8 mouse cellular contexts compared by ENCODE assay signal in the genomic region with DNA sequence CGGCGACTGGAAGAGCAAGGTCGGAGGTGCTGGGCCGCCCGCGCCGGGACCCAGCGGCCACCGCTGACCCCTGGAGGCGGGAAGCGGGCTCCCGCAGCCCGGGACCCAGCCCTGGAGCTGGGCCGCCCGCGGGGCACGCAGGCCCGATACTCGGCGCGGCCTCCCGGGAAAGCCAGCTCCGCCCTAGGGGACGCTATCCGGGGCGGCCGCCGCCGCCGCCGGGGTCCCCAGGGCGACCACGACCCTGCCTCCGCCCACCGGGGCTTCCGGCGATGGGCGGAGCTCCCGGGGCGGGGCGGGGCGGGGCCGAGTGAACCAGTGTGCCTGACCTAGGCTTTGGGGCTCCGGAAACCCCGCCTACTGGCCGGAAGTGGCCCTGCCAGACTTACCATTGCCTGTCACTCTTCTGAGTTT. TPM values are rescaled to one million over a fixed set of nuclear protein-coding genes. Genes with fewer than 3 reads are reported as not detected.
A peak's percentile ranks its signal among the peaks of the same experiment; 100 is the strongest.
DNase-seq lines count a peak whose midpoint lies in the region; ATAC-seq and TF ChIP-seq lines count a peak whose summit lies in the region.

No protein-coding gene starts in this region.

- ATAC-seq in hindbrain, postnatal 0 days = peak; percentile 97
- ATAC-seq in megakaryocyte progenitor cell, adult 5-6 weeks (replicated peaks; ENCODE audit: poor library complexity) = peak; percentile 89

- no peaks in the 10 kb centered on the region for H3K27me3 ChIP-seq in hindbrain, postnatal 0 days (ENCODE audit: insufficient read depth, low read length)

- no peak for TF ChIP-seq CTCF in cortical plate, adult 2 months (IDR thresholded peaks at IDR 0.05; ENCODE audit: extremely low read depth, insufficient read depth, low read length)
- TF ChIP-seq CTCF in hindbrain, postnatal 0 days (IDR thresholded peaks at IDR 0.05; ENCODE audit: low read depth) = peak; percentile 31; the same call in 1 of the 2 replicates

- peak overlapping the region; percentile 62 for H3K4me2 ChIP-seq in hindbrain, postnatal 0 days (ENCODE audit: low read depth, low read length)

- WGBS in hindbrain, postnatal 0 days = 0% methylated on average over 36 of the region's 46 CpGs

- peak; percentile 74 to 82 for DNase-seq in adrenal gland, adult 18-20 months (ENCODE audit: low spot score in 2 of 2)
- DNase-seq in gastrocnemius, adult 8-10 months (ENCODE audit: low spot score in 2 of 2) = peak; percentile 85 to 91
- peak; percentile 91 for DNase-seq in hindbrain, postnatal 0 days (ENCODE audit: low spot score)
- peak; percentile 39 to 87 for DNase-seq in left cerebral cortex, adult 8-10 months (ENCODE audit: low spot score in 2 of 2)
- DNase-seq in right cerebral cortex, postnatal 25 days = peak; percentile 78
- peak; percentile 94 for DNase-seq in yolk sac, embryonic 10.5 days (ENCODE audit: low spot score)

- peaks cover 5% of the 10 kb centered on the region for H3K4me1 ChIP-seq in cortical plate, adult 2 months (ENCODE audit: control insufficient read depth, insufficient read depth, low read length)
- no peaks in the 10 kb centered on the region for H3K4me1 ChIP-seq in hindbrain, postnatal 0 days (ENCODE audit: insufficient read depth, low read length)

- peak overlapping the region; percentile 89 for H3K4me3 ChIP-seq in cortical plate, adult 2 months (ENCODE audit: insufficient read depth, low read length)
- H3K4me3 ChIP-seq in hindbrain, postnatal 0 days (ENCODE audit: low read length) = peak overlapping the region; percentile 98

- peak overlapping the region; percentile 95 for H3K27ac ChIP-seq in cortical plate, adult 2 months (ENCODE audit: insufficient read depth, low read length)
- H3K27ac ChIP-seq in hindbrain, postnatal 0 days = peak overlapping the region; percentile 90

- TF ChIP-seq POLR2A in cortical plate, adult 2 months (IDR thresholded peaks at IDR 0.05; ENCODE audit: extremely low read depth, insufficient read depth, low read length) = no peak

- H3K36me3 ChIP-seq in hindbrain, postnatal 0 days (ENCODE audit: insufficient read depth, low read length) = peaks cover 10% of the 10 kb centered on the region; the same call in 1 of the 2 replicates

- H3K9me3 ChIP-seq in hindbrain, postnatal 0 days (ENCODE audit: low read length) = no peaks in the 10 kb centered on the region

- H3K9ac ChIP-seq in hindbrain, postnatal 0 days (replicated peaks; ENCODE audit: low read length) = peak overlapping the region; percentile 87

RNA-seq across cellular contexts. Expression of gene Tmbim7, which starts 3.3 kb away (rescaled TPM):
- not detected for total RNA-seq in adrenal gland, adult 18-20 months (2021)
- polyA plus RNA-seq in cortical plate, adult 2 months (2012; rRNA removed) = not detected in 2 replicates
- not detected for total RNA-seq in gastrocnemius, adult 8-10 months (2022)
- not detected in 2 replicates for total RNA-seq in hindbrain, postnatal 0 days (2014; rRNA removed)
- polyA plus RNA-seq in hindbrain, postnatal 0 days (2015; fragmentation: Nextera tagmentation; extraction: Ambion mirVana) = not detected in 2 replicates
- total RNA-seq in left cerebral cortex, adult 8-10 months (2022) = not detected
- not detected in 2 replicates for total RNA-seq in megakaryocyte progenitor cell, adult 5-6 weeks (2015)
- total RNA-seq in megakaryocyte progenitor cell, adult 5-6 weeks (2017) = 0.68 TPM in 1 of 2 replicates, not detected in the other

RNA-seq across cellular contexts. Expression of gene Gatad1, which starts 9.3 kb away (rescaled TPM):
- total RNA-seq in adrenal gland, adult 18-20 months (2021) = 100 to 1,000 TPM; 154 to 167 TPM
- polyA plus RNA-seq in cortical plate, adult 2 months (2012; rRNA removed) = 103 and 104 TPM in 2 replicates
- total RNA-seq in gastrocnemius, adult 8-10 months (2022) = 10 to 100 TPM; 76.7 to 91.0 (median 88.0) TPM
- 80.1 and 96.6 TPM in 2 replicates for total RNA-seq in hindbrain, postnatal 0 days (2014; rRNA removed)
- 84.2 and 87.8 TPM in 2 replicates for polyA plus RNA-seq in hindbrain, postnatal 0 days (2015; fragmentation: Nextera tagmentation; extraction: Ambion mirVana)
- total RNA-seq in left cerebral cortex, adult 8-10 months (2022) = 100 to 1,000 TPM; 121 to 133 (median 121) TPM
- total RNA-seq in megakaryocyte progenitor cell, adult 5-6 weeks (2015) = 112 and 131 TPM in 2 replicates
- total RNA-seq in megakaryocyte progenitor cell, adult 5-6 weeks (2017) = 179 and 200 TPM in 2 replicates

RNA-seq across cellular contexts. Expression of gene Rbm48, which starts 51.3 kb away (rescaled TPM):
- 10 to 100 TPM in 1 of 2 experiments, 1 to 10 TPM in 1; 7.6 to 10.8 TPM for total RNA-seq in adrenal gland, adult 18-20 months (2021)
- polyA plus RNA-seq in cortical plate, adult 2 months (2012; rRNA removed) = 11.0 and 12.7 TPM in 2 replicates
- total RNA-seq in gastrocnemius, adult 8-10 months (2022) = 1 to 10 TPM; 5.2 to 9.2 (median 7.6) TPM
- total RNA-seq in hindbrain, postnatal 0 days (2014; rRNA removed) = 16.4 and 19.8 TPM in 2 replicates
- 16.2 and 18.1 TPM in 2 replicates for polyA plus RNA-seq in hindbrain, postnatal 0 days (2015; fragmentation: Nextera tagmentation; extraction: Ambion mirVana)
- total RNA-seq in left cerebral cortex, adult 8-10 months (2022) = 10 to 100 TPM; 12.9 to 20.1 (median 14.8) TPM
- 13.0 and 15.4 TPM in 2 replicates for total RNA-seq in megakaryocyte progenitor cell, adult 5-6 weeks (2015)
- total RNA-seq in megakaryocyte progenitor cell, adult 5-6 weeks (2017) = 27.4 and 32.4 TPM in 2 replicates

RNA-seq across cellular contexts. Expression of gene Pex1, which starts 51.8 kb away (rescaled TPM):
- 10 to 100 TPM; 19.3 to 32.2 TPM for total RNA-seq in adrenal gland, adult 18-20 months (2021)
- polyA plus RNA-seq in cortical plate, adult 2 months (2012; rRNA removed) = 25.0 and 26.7 TPM in 2 replicates
- total RNA-seq in gastrocnemius, adult 8-10 months (2022) = 1 to 10 TPM; 4.6 to 8.1 (median 7.1) TPM
- total RNA-seq in hindbrain, postnatal 0 days (2014; rRNA removed) = 15.1 and 15.5 TPM in 2 replicates
- polyA plus RNA-seq in hindbrain, postnatal 0 days (2015; fragmentation: Nextera tagmentation; extraction: Ambion mirVana) = 20.6 and 21.5 TPM in 2 replicates
- 10 to 100 TPM; 21.3 to 31.4 (median 24.3) TPM for total RNA-seq in left cerebral cortex, adult 8-10 months (2022)
- 18.6 and 34.9 TPM in 2 replicates for total RNA-seq in megakaryocyte progenitor cell, adult 5-6 weeks (2015)
- total RNA-seq in megakaryocyte progenitor cell, adult 5-6 weeks (2017) = 17.3 and 19.4 TPM in 2 replicates

Comparison
In these comparisons a context has a peak if more than half of its experiments do, and no peak if none do; other contexts are left out.
1. Peak in every context shown above with its lines: DNase-seq, ATAC-seq, H3K4me3 ChIP-seq and H3K27ac ChIP-seq.